Mouse (Mus musculus): ENCODE results near the gene Lhfpl2. TPM values are rescaled to one million over a fixed set of nuclear protein-coding genes. Genes with fewer than 3 reads are reported as not detected.

Gene Lhfpl2
- polyA plus RNA-seq, 1 experiment, result 35.7 TPM

DNA sequence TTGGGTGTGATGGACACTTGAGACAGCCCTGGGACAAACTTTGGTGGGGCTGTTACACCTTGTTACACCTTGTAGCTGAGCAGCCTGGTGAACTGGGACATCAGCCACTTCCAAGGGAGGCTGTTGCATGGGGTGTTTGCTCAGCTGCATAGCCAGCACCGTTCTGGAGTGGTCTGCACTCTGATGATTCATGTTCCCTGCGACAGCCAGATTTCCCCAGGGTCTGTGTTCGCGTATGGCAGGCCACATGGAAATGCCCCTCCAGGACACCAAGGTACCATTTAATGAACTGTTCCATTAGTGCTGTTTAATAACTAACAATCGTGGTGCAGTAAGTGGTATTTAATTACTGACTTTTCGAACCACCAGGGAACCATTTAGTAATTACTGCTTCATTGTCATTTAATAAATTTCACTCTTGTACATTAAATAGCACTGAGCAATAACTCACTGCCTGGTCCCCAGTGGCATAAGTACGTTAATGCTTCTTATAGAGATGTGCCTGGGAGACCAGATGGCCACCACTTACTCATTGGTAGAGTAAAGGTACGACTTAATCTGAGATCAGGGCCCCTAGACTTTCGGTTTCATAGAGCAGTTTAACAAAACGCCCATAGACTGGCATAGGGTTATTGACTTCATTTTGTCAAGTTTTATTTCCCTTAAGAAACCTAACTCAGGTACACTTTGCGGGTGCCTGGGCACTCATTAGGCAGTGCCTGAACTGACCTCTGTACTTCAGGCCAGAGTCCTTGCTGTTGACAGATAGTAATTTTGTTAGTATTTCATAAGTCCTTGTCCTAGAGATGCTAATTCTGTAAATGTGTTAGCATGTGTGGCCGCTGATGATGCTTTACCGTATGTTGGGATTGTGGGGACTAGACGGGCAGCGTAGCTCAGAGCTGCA is 26.9 kb downstream of the Lhfpl2 start:
- Histone ChIP-seq H3K4me2 (ENCODE audit: low read depth) (no peak overlapping the region), H3K27me3 (ENCODE audit: control insufficient read depth, insufficient read depth, insufficient read length) (no peaks in the 10 kb centered on the region), H3K4me3 (no peak overlapping the region), H3ac (ENCODE audit: control insufficient read depth, insufficient read length) (no peak overlapping the region), H3K36me3 (ENCODE audit: control insufficient read depth, insufficient read depth) (peaks cover 43% of the 10 kb centered on the region), H3K79me2 (ENCODE audit: control insufficient read depth, insufficient read depth) (peaks cover 70% of the 10 kb centered on the region)
- no peak for TF ChIP-seq MYOG (IDR thresholded peaks at IDR 0.05; ENCODE audit: control insufficient read depth in 1 of 3, insufficient read depth in 1 of 3, insufficient read length in 2 of 3, low read depth in 2 of 3)
- no peak for TF ChIP-seq MYOD1 (IDR thresholded peaks at IDR 0.05; ENCODE audit: control insufficient read depth in 1 of 3, insufficient read length in 2 of 3, low read depth in 2 of 3)
- no peak for TF ChIP-seq SRF (IDR thresholded peaks at IDR 0.05; ENCODE audit: control insufficient read depth, insufficient read length, low read depth)

DNA sequence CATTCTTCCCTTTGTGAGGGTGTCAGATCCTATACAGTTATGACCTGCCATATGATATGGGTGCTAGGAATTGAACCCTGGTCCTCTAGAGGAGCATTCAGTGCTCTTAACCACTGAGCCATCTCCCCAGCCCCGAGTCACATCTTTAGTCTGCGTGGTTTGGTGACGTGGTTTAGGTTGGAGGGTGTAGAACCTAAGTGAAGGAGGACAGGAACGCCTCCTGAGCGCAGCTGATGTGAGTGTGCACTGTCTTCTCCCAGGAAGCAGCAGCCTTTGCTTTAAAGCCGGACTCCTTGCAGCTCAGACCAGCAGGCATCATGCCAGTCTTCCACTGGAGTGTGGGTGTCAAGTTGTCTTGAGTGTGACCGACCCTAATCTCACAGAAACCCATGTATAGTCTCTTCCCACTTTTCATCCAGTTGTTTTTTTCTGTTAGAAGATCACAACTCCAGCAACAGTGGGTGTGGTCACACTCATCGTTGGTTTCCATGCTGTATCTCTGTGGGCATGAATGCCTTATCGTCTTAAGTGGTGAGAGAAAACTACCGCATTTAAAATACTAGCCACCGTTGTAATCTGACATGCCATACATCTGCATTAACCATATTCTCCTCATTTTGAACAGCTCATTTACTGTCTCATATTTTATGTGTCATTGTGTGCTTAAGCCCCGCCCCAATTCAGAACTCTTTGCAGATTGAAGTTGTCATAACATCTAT is 28.7 kb downstream of the Lhfpl2 start:
- no peak overlapping the region for H3ac ChIP-seq (ENCODE audit: control insufficient read depth, insufficient read length)
- peaks cover 79% of the 10 kb centered on the region for H3K79me2 ChIP-seq (ENCODE audit: control insufficient read depth, insufficient read depth)
- TF ChIP-seq TCF12 (IDR thresholded peaks at IDR 0.05; ENCODE audit: insufficient read depth, poor library complexity, severe bottlenecking) (no peak), MAX (IDR thresholded peaks at IDR 0.05; ENCODE audit: low read depth) (no peak), MYOG (IDR thresholded peaks at IDR 0.05; ENCODE audit: control insufficient read depth in 1 of 3, insufficient read depth in 1 of 3, insufficient read length in 2 of 3, low read depth in 2 of 3) (no peak), USF1 (IDR thresholded peaks at IDR 0.05; ENCODE audit: low read depth) (no peak), CEBPB (IDR thresholded peaks at IDR 0.05; ENCODE audit: insufficient read depth, poor library complexity, severe bottlenecking) (no peak)
- no peaks in the 10 kb centered on the region for H3K27me3 ChIP-seq (ENCODE audit: control insufficient read depth, insufficient read depth, insufficient read length)
- no peak overlapping the region for H3K4me2 ChIP-seq (ENCODE audit: low read depth)
- H3K36me3 ChIP-seq (ENCODE audit: control insufficient read depth, insufficient read depth), result peaks cover 34% of the 10 kb centered on the region
- no peak overlapping the region for H3K4me3 ChIP-seq

DNA sequence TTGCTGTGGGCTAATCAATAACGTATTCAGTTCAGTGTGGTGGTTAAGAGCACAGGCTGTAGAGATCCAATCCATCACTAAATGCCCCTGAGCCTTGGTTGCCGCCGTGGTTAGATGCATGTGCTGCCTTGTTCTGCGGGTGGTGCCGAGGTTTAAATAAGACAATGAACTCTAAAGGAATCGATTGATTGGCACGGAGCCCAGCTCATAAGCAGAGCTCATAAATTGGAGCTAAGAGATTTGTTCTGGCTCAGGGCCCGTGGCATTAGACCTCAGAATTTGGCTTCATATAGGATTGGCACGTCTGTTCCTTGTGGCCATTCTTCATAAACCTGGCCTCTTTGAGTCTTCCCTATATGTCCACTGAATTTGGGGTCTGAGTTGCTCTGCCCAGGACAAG is 29.5 kb downstream of the Lhfpl2 start:
- no peak overlapping the region for H3K4me3 ChIP-seq
- H3K4me2 ChIP-seq (ENCODE audit: low read depth), result no peak overlapping the region
- H3K79me2 ChIP-seq (ENCODE audit: control insufficient read depth, insufficient read depth), result peaks cover 87% of the 10 kb centered on the region
- H3K27me3 ChIP-seq (ENCODE audit: control insufficient read depth, insufficient read depth, insufficient read length), result no peaks in the 10 kb centered on the region
- H3ac ChIP-seq (ENCODE audit: control insufficient read depth, insufficient read length), result no peak overlapping the region
- TF ChIP-seq TCF3 (IDR thresholded peaks at IDR 0.05; ENCODE audit: insufficient read length, low read depth) (no peak), E2F4 (IDR thresholded peaks at IDR 0.05; ENCODE audit: insufficient read depth) (no peak), POLR2A (IDR thresholded peaks at IDR 0.05; ENCODE audit: insufficient read length, low read depth) (no peak), USF1 (IDR thresholded peaks at IDR 0.05; ENCODE audit: low read depth) (no peak), MYOD1 (IDR thresholded peaks at IDR 0.05; ENCODE audit: control insufficient read depth in 1 of 3, insufficient read length in 2 of 3, low read depth in 2 of 3) (no peak), REST (IDR thresholded peaks at IDR 0.05; ENCODE audit: insufficient read depth, insufficient read length) (no peak), MYOG (IDR thresholded peaks at IDR 0.05; ENCODE audit: control insufficient read depth in 1 of 3, insufficient read depth in 1 of 3, insufficient read length in 2 of 3, low read depth in 2 of 3) (no peak), MAX (IDR thresholded peaks at IDR 0.05; ENCODE audit: low read depth) (no peak)
- H3K36me3 ChIP-seq (ENCODE audit: control insufficient read depth, insufficient read depth), result peaks cover 34% of the 10 kb centered on the region

GRCm38 (mm10) chr13:94088788-94089187 is 31.2 kb downstream of the Lhfpl2 start:
- Histone ChIP-seq H3K27me3 (ENCODE audit: control insufficient read depth, insufficient read depth, insufficient read length) (no peaks in the 10 kb centered on the region), H3K36me3 (ENCODE audit: control insufficient read depth, insufficient read depth) (peaks cover 33% of the 10 kb centered on the region), H3K79me2 (ENCODE audit: control insufficient read depth, insufficient read depth) (peaks cover 91% of the 10 kb centered on the region), H3K4me3 (no peak overlapping the region), H3K4me2 (ENCODE audit: low read depth) (no peak overlapping the region), H3ac (ENCODE audit: control insufficient read depth, insufficient read length) (no peak overlapping the region)
- TF ChIP-seq E2F4 (IDR thresholded peaks at IDR 0.05; ENCODE audit: insufficient read depth) (no peak), MYOD1 (IDR thresholded peaks at IDR 0.05; ENCODE audit: control insufficient read depth in 1 of 3, insufficient read length in 2 of 3, low read depth in 2 of 3) (no peak), TCF3 (IDR thresholded peaks at IDR 0.05; ENCODE audit: insufficient read length, low read depth) (no peak), SRF (IDR thresholded peaks at IDR 0.05; ENCODE audit: control insufficient read depth, insufficient read length, low read depth) (no peak), POLR2AphosphoS2 (IDR thresholded peaks at IDR 0.05; ENCODE audit: insufficient read length, low read depth) (no peak), MYOG (IDR thresholded peaks at IDR 0.05; ENCODE audit: control insufficient read depth in 1 of 3, insufficient read depth in 1 of 3, insufficient read length in 2 of 3, low read depth in 2 of 3) (no peak), MAX (IDR thresholded peaks at IDR 0.05; ENCODE audit: low read depth) (no peak)

DNA sequence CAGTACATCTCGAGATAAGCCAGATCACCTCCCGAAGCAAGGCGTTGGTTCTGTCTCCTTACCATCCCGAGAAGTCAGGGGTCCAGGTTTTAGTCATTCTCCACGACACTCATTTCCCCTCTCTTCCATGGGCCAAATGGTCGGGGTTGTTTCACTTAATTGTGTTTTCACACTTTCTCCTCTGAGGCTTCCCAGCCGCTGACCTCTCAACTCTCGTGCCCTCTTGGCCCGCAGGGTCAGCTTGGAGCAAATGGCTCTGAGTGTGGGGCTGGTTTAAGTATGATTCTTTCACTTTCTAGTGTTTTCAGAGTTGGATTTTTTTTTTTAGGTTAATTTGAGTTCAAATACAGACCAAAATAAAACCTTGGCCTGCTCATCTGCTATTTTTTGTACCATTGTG is 31.7 kb downstream of the Lhfpl2 start:
- TF ChIP-seq E2F4 (IDR thresholded peaks at IDR 0.05; ENCODE audit: insufficient read depth) (no peak), SRF (IDR thresholded peaks at IDR 0.05; ENCODE audit: control insufficient read depth, insufficient read length, low read depth) (no peak), TCF3 (IDR thresholded peaks at IDR 0.05; ENCODE audit: insufficient read length, low read depth) (no peak), POLR2AphosphoS2 (IDR thresholded peaks at IDR 0.05; ENCODE audit: insufficient read length, low read depth) (no peak), REST (IDR thresholded peaks at IDR 0.05; ENCODE audit: insufficient read depth, insufficient read length) (no peak), USF1 (IDR thresholded peaks at IDR 0.05; ENCODE audit: low read depth) (no peak)
- Histone ChIP-seq H3K79me2 (ENCODE audit: control insufficient read depth, insufficient read depth) (peaks cover 93% of the 10 kb centered on the region), H3K4me2 (ENCODE audit: low read depth) (no peak overlapping the region)

More for the DNA sequence above, 31.7 kb downstream of the Lhfpl2 start:
- no peak overlapping the region for H3ac ChIP-seq (ENCODE audit: control insufficient read depth, insufficient read length)
- peaks cover 28% of the 10 kb centered on the region for H3K36me3 ChIP-seq (ENCODE audit: control insufficient read depth, insufficient read depth)
- no peak overlapping the region for H3K4me3 ChIP-seq
- H3K27me3 ChIP-seq (ENCODE audit: control insufficient read depth, insufficient read depth, insufficient read length), result no peaks in the 10 kb centered on the region
